Mouse (Mus musculus) embryo, embryonic 10 days (tissue): ENCODE measurements around the gene Adamtsl1.

Source experiments
- DNase-seq: peaks from one replicate; pipeline ENCODE4 v3.0.0-alpha.2; 2015; ENCODE audit warnings: low spot score

Gene Adamtsl1

GRCm38 (mm10) chr4:86406501-86407199 is 892.7 kb downstream of the Adamtsl1 start:
- DNase-seq: peak; percentile 40

- DNase-seq: no peak
Observed at GRCm38 (mm10) chr4:86407200-86407527, 893.2 kb downstream of the Adamtsl1 start.

- DNase-seq: no peak
Observed at GRCm38 (mm10) chr4:86408421-86408820, 894.4 kb downstream of the Adamtsl1 start.

GRCm38 (mm10) chr4:86410946-86411345 is 897.0 kb downstream of the Adamtsl1 start:
- DNase-seq: no peak

GRCm38 (mm10) chr4:86413388-86413787 is 899.4 kb downstream of the Adamtsl1 start:
- peak; percentile 64 for DNase-seq

- DNase-seq: no peak
Observed at GRCm38 (mm10) chr4:86416401-86417025, 902.5 kb downstream of the Adamtsl1 start.

GRCm38 (mm10) chr4:86422586-86422985 is 908.6 kb downstream of the Adamtsl1 start:
- DNase-seq: no peak

GRCm38 (mm10) chr4:86425581-86425980 is 911.6 kb downstream of the Adamtsl1 start:
- DNase-seq: no peak

GRCm38 (mm10) chr4:86426549-86426948 is 912.6 kb downstream of the Adamtsl1 start:
- peak; percentile 18 for DNase-seq

- no peak for DNase-seq
Observed at GRCm38 (mm10) chr4:86427312-86427711, 913.3 kb downstream of the Adamtsl1 start.

- no peak for DNase-seq
Observed at GRCm38 (mm10) chr4:86428091-86428745, 914.2 kb downstream of the Adamtsl1 start.

- DNase-seq: no peak
Observed at GRCm38 (mm10) chr4:86435631-86436030, 921.7 kb downstream of the Adamtsl1 start.

GRCm38 (mm10) chr4:86436336-86436735 is 922.4 kb downstream of the Adamtsl1 start:
- peak; percentile 25 for DNase-seq

GRCm38 (mm10) chr4:86450468-86450867 is 936.5 kb downstream of the Adamtsl1 start:
- DNase-seq: no peak

- peak; percentile 10 for DNase-seq
Observed at GRCm38 (mm10) chr4:86464808-86465207, 950.8 kb downstream of the Adamtsl1 start.
